Mouse (Mus musculus) CH12.LX (cell line): Measurements from ENCODE around the gene Dhrs4.

Experiments used
- CHD2 ChIP-seq: IDR thresholded peaks from 2 replicates; pipeline ENCODE4 v1.6.1; 2011; ENCODE audit warnings: low read length, improper control_type of control experiment
- CTCF ChIP-seq, 2 experiments: IDR thresholded peaks in 1 of 2; conservative IDR thresholded peaks in 1 of 2; 2 replicates each; pipeline ENCODE4 v1.5.1; 2011 to 2012; ENCODE audit warnings: low read depth in 2 of 2, low read length in 2 of 2, improper control_type of control experiment in 1 of 2, inconsistent platforms in 1 of 2, mild to moderate bottlenecking in 1 of 2, moderate library complexity in 1 of 2
- KAT2A ChIP-seq: IDR thresholded peaks from 2 replicates; pipeline ENCODE4 v1.6.1; 2012; ENCODE audit warnings: low read length, improper control_type of control experiment, inconsistent platforms; ENCODE audit not compliant: insufficient replicate concordance
- MAFK ChIP-seq: IDR thresholded peaks from 2 replicates; pipeline ENCODE4 v1.6.1; 2011; ENCODE audit warnings: low read length, improper control_type of control experiment; ENCODE audit not compliant: insufficient replicate concordance
- MAX ChIP-seq: IDR thresholded peaks from 2 replicates; pipeline ENCODE4 v1.6.1; 2011; ENCODE audit warnings: low read length, improper control_type of control experiment

DNA sequence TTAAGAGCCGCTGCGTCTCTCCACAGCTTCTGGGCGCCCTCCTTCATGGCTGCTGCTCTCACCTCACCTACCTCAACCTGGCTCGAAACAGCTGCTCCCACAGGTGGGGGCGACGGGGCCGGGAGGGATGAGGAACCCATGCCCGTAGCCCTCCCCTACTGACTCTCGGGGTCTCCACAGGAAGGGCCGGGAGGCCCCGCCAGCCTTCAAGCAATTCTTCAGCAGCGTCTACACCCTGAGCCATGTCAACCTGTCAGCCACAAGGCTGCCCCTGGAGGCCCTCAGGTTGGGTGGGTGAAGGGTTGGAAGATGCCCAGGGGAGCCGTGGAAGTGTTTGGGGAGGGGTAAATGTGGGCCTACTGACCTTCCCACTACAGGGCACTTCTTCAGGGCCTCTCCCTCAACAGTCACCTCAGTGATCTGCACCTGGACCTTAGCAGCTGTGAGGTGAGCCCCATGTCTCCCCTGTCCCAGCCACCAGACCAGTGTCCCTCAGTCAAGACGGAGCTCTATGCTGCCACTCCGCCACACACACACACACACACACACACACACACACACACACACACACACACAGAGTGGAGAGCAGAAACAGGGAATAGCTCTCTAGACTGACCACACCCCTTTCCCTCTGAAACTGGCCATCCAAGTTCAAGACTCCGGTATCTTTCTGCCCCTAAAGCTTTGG, 18.3 kb downstream of the Dhrs4 start:
- TF ChIP-seq CHD2 (no peak), KAT2A (no peak), MAX (no peak), CTCF (conservative IDR thresholded peaks at IDR 0.05 in 1 of 2, IDR thresholded peaks at IDR 0.05 in 1 of 2; ENCODE audit: low read depth in 2 of 2, low read length in 2 of 2) (no peak), MAFK (no peak)
